Mouse (Mus musculus): ENCODE measurements around the gene Prkn.

Prkn gene

DNA sequence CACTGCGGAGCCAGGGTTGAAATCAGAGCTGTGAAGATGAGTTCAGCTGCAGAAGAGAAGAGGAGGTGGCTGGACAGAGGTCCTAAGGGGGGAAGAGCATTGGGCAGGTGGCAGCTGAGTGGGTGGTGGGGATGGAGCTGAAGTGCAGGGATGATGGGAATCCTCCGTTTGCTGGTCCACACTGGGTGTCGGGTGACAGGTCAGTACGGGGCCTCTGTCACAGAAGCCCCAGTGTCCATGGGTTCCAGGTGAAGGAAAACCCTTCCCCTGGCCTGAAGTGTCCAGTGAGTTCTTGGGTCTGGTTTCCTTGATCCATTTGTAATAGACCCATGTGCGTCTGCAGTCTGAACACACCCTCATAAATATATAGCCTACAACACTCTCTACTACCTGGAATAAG is 1195.2 kb downstream of the Prkn start:
- DNase-seq (ENCODE audit: low read depth in 2 of 2, low spot score in 2 of 2): no peak

DNA sequence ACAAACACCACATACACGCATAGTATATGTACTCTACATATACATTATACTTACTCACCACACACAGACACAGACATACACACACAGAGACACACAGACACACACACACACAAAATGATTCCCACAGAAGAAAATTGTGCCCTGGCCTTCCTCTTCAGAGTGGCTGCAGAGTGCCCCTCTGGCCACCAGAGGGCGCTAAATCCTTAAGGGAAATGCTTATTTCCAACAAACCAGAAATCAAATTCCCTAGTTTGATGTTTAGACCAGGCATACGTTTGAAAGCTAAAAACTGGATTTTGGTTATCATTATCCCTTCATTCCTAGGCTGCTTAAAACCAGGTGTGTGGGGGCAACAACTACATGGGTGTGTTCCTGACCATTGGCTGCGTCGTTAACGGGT is 1196.0 kb downstream of the Prkn start:
- DNase-seq (ENCODE audit: low read depth in 2 of 2, low spot score in 2 of 2): peak; percentile 32 to 38

DNA sequence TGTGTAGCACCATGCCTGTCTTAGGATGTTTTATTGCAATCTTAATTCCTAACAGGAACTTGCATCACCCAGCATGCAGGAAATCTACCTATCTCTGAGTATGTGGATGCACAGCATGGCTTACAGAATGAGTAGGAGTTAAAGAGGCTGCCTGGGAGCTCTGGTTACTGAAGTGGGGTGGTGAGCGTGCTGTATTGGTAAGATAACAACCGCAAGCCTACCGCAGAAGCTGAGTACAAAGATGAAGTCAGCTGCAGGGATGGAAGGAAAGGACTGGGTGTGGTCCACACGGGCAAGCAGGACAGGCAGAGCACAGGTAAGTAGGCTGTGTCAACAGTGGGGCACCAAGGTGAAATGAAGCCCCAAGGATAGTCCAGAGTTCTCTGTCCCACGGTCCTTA is 1196.9 kb downstream of the Prkn start:
- no peak for DNase-seq (ENCODE audit: low read depth in 2 of 2, low spot score in 2 of 2)

DNA sequence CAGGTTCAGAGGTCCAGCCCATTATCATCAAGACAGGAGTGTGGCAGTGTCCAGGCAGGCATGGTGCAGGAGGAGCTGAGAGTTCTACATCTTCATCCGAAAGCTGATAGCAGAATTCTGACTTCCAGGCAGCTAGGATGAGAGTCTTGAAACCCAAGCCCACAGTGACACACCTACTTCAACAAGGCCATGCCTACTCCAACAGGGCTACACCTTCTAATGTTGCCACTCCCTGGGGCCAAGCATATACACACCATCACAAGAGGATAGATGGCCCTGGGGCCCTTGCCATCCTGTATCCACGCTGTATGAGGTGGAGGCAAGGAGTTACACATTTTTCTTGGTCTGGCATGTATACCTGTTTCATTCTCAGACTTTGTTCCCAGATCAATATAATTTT is 1197.4 kb downstream of the Prkn start:
- no peak for DNase-seq (ENCODE audit: low read depth in 2 of 2, low spot score in 2 of 2)

DNA sequence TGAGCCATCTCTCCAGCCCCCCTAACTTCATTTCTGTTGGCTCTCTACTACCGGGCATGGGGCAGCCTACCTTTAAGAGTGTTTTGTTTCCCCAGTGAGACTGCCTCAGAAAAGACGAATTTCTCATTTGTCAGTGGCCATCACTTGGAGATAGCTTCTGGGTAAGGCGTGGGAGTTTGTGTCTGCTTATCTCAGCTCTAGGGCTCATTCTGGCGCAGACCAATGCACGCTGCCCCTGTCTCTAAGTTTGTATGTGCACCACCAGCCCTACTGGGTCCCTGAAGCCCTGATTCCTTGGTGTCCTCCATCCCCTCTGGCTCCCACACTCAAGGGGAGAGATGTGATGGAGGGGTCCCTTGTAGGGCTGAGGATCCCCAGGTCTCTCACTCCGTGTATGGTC is 1198.3 kb downstream of the Prkn start:
- no peak for DNase-seq (ENCODE audit: low read depth in 2 of 2, low spot score in 2 of 2)

DNA sequence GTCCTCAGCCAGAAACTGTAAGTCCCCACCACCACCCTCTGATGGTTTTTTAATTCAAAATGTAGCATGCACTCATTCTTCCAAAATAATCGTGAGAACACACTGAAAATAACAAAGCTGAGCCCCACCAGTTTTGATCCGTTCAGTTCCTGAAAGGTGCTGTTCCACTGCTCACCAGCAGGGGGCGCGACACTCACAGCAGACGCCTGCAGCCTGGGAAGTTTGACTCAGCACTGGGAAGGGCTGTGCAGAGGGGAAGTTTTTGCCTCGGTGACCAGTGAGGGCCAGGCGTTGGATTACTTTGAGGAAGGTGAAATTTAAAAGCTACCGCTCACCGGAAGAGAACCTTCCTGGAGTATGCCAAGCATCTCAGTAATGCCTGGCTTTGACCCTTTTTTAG is 1199.0 kb downstream of the Prkn start:
- peak; percentile 40 to 52 for DNase-seq (ENCODE audit: low read depth in 2 of 2, low spot score in 2 of 2)

DNA sequence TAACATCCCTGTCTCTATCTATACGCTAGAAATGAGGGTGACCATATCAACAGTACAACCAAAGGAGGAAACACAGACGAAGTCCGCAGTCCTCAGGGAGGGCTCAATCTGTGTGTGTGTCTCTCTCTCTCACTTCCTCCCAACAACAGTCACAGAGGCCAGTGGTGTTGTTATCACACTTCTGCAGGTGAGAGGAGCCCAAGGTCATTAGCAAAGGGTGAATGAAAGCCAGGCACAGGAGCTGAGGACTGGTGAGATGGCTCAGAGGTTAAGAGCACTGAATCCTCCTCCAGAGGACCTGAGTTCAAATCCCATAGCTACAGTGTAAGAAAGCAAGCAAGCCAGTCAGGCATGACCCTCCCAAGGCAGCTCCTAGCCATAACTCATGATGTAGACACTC is 1199.7 kb downstream of the Prkn start:
- DNase-seq (ENCODE audit: low read depth in 2 of 2, low spot score in 2 of 2): no peak

DNA sequence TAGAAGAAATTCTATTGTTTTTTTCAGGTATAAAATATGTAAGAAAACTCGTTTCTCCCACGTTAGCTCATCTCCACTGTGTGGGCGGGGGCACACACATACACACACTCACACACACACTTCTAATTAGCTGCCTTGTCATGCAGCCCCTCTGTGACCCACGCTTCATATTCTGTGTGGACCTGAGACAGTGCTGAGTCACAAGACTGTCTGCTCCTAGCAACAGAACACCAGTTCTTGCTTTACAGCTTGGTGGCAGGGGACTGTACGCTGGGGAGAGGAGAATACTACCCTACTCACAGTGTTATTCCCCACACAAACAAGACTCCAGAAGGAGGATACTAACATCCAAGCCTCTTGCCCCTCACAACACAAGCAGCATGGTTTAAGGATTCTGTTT is 1200.4 kb downstream of the Prkn start:
- no peak for DNase-seq (ENCODE audit: low read depth in 2 of 2, low spot score in 2 of 2)

DNA sequence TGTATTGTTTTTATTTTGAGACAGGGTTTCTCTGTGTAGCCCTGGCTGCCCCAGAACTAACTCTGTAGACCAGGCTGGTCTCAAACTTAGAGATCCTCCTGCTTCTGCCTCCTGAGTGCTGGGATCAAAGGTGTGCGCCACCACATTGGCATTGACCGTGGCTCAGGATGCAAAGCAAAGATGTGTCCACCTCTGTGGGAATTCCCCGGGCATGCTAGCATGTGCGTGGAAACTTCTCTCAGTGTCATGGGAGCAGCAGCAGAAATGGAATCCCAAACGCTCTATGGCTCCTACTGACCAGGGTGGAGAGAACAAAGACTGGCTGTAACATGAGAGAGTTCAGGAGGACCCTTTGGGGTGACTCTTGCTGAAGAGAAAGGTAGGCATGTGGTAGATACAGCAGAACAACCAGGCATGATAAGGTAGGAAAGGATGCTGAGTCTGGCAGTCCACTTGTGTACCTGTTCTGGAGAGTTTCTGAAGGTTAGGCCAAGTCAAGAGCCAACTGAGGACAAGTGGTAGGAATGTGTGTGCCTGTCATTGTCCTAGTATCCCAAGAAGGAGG is 1201.0 kb downstream of the Prkn start:
- no peak for DNase-seq (ENCODE audit: low read depth in 2 of 2, low spot score in 2 of 2)

DNA sequence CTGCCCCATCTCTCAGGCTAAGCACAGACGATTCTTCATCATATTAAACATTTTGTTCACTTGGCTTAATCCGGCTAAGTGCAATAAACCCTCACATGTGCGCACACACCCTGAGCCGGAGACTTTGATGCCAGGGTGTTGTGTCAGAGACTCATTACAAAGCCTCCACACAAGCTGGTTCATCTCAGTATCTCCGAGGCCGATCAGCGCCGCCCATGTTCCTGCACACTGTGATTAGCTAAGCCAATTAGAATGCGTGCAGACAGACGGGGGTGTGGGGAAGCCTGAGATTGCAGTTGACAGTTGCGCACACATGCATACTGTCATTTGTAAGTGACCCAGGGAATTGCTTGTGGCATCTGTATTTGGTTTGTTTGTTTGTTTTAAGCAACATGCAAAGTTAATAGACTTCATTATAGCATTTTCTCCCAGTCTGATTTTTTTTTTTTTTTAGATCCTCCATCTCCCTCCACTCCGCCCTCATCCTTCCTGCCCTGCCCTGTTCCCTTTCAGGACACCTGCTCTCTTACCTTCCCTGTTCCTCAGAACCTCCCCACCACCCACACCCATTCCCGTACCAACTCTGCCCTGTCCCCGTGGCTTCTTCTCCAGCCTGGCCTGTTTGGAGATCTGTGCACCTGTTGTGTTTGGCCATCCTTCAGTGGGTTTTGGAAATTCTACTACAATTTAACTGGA is 1202.5 kb downstream of the Prkn start:
- no peak for DNase-seq (ENCODE audit: low read depth in 2 of 2, low spot score in 2 of 2)

DNA sequence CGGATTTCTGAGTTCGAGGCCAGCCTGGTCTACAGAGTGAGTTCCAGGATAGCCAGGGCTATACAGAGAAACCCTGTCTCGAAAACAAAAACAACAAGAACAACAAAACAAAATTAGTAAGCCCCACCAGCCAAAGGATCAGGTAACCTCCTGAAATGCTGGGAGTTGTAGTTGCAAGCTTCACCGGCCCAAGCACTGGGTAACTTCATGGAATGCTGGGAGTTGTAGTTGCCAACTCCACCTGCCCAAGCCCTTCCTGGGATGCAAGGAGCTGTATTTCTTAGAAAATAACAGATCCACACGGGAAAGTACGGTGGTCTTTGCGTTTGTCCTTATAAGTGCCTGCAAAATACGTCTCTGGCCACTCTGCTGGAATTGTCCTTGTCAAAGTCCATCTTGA is 1204.0 kb downstream of the Prkn start:
- DNase-seq (ENCODE audit: low read depth in 2 of 2, low spot score in 2 of 2): no peak

DNA sequence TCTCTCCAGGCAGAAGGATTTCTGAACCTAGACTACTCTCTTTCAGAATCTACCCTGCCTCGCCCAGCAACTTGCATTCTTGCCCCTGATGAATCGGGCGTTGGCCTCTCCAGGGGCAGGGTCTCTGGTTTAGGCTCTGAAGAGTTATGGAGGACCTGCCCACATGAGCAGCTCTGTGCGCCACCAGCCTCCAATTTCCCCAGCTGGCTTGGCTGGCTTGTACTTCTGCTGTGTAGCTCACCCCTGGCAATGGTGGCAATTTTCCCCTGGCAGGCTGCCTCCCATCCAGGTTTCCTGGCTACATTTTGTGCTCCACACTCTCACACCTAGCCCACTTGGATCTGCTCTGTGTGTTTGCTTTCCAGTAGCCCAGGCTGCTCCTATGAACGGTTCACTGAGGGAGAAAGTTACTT is 1205.7 kb downstream of the Prkn start:
- no peak for DNase-seq (ENCODE audit: low read depth in 2 of 2, low spot score in 2 of 2)

DNA sequence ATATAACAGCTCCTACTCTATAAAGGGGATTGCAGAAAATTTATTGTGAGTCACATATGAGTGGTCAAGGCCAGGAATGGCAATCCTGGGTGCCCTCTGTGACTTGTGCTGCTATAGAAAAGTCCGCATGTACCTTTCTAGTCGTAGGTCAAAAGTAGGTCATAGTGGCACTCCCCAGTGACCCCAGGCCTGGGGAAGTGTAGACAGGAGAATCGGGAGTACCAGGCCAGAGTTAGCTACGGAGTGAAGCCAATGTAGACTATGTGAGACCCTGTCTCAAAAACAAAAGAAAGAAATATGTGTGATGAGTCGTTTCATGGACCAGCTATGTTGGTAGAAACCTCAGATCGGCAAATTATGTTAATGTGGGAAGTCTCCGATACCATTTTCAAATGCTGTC is 1206.8 kb downstream of the Prkn start:
- no peak for DNase-seq (ENCODE audit: low read depth in 2 of 2, low spot score in 2 of 2)

DNA sequence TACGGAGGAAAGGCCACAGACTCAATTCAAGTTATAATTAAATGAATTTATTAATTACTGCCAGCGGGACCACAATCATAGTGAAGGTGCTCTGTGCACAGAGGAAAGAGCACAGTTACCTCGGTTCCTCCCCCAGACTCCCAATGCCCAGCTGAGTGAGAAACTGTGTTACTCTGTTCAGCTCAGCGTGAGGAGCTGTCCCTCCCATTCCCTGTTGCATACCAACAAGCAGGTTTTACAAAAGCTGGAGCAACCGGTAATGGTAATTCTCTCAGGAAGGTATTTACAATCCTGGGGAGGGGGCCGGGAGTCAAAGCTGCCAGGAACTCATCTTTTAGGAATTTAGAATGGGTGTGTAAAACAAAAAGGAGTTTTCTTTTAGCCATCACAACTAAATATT is 1207.3 kb downstream of the Prkn start:
- DNase-seq (ENCODE audit: low read depth in 2 of 2, low spot score in 2 of 2): no peak

DNA sequence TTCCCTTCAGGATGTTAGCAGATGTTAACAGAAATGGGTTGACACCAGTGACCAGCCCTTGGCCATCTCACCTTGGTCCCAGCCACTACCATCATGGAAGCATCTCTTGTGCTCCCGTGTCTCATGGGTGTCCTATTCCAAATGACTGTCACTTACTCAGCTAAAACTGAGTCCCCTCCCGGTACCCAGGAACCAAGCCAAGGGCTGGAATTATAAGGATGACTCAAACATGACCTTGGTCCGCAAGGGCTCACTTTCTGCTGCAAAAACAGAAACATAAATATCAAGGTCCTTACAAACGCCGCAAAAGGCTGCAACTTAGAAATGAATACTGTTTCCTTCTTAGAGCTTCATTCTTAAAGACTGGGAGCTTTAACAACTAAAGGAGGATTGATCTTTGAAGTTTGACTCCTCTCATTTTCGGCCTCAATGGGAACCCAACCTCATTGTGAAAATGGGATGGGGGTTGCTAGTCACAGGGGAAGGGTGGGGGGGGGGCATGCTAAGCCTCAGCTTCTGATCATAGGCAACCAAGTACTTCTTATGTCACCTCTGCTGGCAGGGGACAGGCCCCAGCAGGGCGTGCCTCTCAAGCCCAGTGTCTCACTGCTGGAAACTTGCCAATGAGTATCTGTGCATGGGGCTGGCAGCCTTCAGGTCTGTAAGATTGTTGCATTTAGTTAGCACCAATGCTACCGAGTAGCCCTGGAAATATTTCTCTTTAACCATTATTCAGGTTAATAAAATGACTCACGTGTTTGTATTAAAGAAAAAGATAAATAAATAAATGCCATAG is 1208.7 kb downstream of the Prkn start:
- no peak for DNase-seq (ENCODE audit: low read depth in 2 of 2, low spot score in 2 of 2)

DNA sequence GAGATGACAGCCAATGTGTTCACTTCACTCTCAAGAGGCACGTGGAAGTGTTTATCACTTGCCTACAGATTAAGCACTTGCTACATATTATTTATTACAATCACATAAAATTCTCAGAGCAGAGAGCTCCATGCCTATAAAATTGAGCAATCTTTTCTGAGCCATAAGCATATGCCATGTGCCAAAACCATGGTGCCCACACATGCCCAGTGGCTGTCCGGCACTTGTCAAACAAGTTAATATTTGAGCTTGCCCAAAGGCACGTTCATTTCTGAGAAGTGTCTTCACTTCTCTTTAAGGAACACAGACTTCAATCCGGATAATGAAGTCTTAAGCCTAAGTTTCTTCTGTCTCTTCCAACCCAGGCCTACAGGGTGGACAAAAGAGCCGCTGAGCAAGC is 1210.1 kb downstream of the Prkn start:
- DNase-seq (ENCODE audit: low read depth in 2 of 2, low spot score in 2 of 2): no peak

DNA sequence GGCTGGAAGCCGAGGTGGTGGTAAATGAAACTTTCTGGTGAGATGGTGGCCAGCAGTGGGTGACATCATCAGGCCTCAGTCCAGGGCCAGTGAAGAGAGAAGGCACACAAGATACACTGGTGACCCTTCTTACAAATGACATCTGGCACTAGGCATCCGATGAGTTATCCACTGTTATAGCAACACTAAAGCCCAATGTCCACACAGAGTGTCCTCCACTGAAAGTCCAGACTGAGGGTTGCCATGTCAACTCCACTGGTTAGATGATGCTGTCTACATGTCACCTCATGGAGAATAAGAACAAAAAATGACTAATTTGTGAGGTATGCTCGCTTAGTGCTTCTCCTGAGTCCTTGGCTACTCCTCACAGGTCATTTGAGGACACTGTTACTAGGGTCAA is 1210.8 kb downstream of the Prkn start:
- no peak for DNase-seq (ENCODE audit: low read depth in 2 of 2, low spot score in 2 of 2)

DNA sequence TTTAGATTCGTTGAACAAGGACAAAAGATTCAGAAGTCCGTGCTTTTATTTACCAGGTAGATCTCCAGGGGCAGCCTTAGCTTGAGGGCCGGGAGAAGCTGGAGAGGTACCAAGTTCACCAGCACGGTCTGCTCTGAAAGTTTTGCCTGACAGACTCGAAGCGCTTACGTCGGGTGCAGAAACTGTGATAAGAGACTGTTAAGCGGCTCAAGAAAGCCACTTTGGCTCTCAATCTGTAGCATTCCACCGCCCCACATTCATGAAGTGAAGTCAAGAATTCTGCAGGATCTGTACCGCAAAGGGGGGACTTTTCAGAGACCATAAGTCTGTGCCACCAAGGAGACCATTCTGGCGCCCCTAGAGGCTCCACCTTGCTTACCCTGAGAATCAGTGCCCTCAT is 1212.5 kb downstream of the Prkn start:
- no peak for DNase-seq (ENCODE audit: low read depth in 2 of 2, low spot score in 2 of 2)

DNA sequence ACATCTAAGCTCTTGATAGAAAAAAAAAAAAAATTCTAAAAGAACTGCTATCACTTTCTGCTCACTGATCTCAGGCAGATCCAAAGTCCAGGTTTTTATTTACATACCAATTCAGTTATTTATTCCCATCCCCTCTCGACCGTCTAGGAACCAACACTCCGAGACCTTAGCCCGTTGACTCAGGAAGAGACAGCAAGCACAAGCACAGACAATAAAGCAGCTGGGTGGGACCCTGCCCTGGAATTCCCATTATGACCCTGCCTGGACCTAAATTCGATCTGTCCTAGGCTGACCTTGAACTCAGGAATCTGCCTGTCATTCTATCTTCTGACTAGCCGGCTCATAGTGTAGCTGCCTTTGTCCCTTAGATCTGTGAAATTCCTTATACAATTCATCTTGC is 1218.9 kb downstream of the Prkn start:
- DNase-seq (ENCODE audit: low read depth in 2 of 2, low spot score in 2 of 2): no peak

DNA sequence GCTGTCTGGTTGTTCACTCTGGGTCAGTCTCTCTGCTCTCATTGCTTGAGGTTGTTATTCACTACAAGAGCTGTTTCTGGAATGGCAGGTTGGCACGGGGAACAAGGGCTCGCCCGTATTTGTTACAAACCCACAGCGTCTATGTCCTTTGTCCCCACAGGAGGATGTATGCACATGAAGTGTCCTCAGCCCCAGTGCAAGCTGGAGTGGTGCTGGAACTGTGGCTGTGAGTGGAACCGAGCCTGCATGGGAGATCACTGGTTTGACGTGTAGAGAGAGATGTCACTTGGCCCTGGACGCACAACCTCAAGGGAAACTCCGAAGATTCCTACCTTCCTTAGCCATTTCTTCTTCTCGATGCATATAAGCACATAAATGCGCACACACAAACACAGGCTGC is 1221.2 kb downstream of the Prkn start:
- DNase-seq (ENCODE audit: low read depth in 2 of 2, low spot score in 2 of 2): no peak

DNA sequence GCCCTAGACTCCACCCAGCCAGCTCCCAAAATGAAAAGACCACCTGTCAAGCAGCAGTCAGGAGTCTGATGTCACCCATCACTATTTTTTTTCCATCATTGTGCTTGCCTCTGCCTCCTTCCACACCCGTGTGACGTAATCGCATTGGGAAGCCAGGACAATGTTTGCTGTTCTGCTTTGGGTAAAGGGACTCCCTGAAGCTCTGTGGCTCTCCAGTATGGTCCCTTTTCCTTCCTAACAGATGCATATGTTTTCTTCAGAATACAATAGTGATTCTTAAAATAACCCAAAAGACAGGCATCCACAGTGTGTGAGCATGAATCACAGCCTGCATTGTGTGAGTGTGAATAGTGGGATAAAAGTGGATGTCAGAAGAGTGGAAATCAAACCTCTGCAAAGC is 1222.7 kb downstream of the Prkn start:
- no peak for DNase-seq (ENCODE audit: low read depth in 2 of 2, low spot score in 2 of 2)

DNA sequence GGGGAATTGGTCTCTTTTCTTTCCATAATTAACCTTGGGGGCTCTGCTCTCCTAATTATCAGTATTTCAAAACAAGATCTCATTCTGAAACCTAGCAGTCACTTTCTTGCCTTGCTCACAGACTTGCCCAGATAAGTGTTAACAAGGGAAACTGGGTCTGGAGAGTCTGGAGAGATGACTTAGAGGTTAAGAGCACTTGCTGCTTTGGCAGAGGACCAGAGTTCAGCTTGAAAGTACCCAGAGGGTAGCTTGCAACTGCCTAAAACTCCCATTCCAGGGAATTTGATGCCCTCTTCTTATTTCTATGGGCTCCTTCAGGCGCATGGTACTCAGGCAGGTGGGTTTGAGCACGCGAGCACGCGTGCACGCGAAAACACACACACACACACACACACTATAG is 1223.3 kb downstream of the Prkn start:
- no peak for DNase-seq (ENCODE audit: low read depth in 2 of 2, low spot score in 2 of 2)

DNA sequence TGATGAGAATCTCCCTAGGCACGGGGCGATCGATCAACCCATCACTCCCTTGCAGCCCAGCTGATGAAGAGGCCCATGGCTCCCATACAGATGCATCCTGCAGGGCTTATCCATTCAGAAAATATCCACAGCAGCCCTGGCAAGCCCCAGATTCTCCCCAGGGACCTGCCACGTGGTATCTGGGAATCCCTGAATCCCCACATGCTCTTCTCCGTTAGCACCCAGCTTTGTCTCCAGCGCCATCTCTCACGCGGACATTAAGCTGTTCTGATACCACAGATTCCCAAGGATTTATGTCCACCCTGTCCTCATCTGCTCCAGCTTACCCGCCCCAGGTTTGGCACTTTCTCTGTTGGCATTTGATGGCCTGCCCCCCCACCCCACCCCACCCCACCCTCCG is 1225.9 kb downstream of the Prkn start:
- no peak for DNase-seq (ENCODE audit: low read depth in 2 of 2, low spot score in 2 of 2)
